Mouse (Mus musculus) hindbrain, embryonic 12.5 days (tissue): ENCODE results near the gene Cox15. TPM values are rescaled to one million over a fixed set of nuclear protein-coding genes. Genes with fewer than 3 reads are reported as not detected.

Experiments used
- ATAC-seq: fragments of 200-750 bp; cut with Nextera tagmentation; 2 replicates; pipeline ENCODE4 v1.8.0; 2017; ENCODE audit warnings: moderate TSS enrichment; ENCODE audit not compliant: low FRiP score
- H3K27ac ChIP-seq: fragments of 300-500 bp; sonication (generic); 2 replicates; pipeline ENCODE4 v1.5.1; 2016; ENCODE audit warnings: mild to moderate bottlenecking
- H3K27me3 ChIP-seq: fragments of 300-500 bp; sonication (generic); 2 replicates; pipeline ENCODE4 v1.6.1; 2016; ENCODE audit warnings: mild to moderate bottlenecking
- H3K36me3 ChIP-seq: fragments of 300-500 bp; sonication (generic); 2 replicates; pipeline ENCODE4 v1.6.1; 2016; ENCODE audit warnings: mild to moderate bottlenecking
- H3K4me1 ChIP-seq: fragments of 300-500 bp; sonication (generic); 2 replicates; pipeline ENCODE4 v1.6.1; 2016
- H3K4me2 ChIP-seq: fragments of 300-500 bp; sonication (generic); replicated peaks from 2 replicates; pipeline ENCODE4 v1.6.1; 2016; ENCODE audit warnings: mild to moderate bottlenecking
- H3K4me3 ChIP-seq: fragments of 300-500 bp; sonication (generic); 2 replicates; pipeline ENCODE4 v1.5.1; 2016; ENCODE audit warnings: mild to moderate bottlenecking
- H3K9ac ChIP-seq: fragments of 300-500 bp; sonication (generic); 2 replicates; pipeline ENCODE4 v1.6.1; 2016; ENCODE audit warnings: mild to moderate bottlenecking, moderate library complexity
- H3K9me3 ChIP-seq: fragments of 300-500 bp; sonication (generic); replicated peaks from 2 replicates; pipeline ENCODE4 v1.6.1; 2016; ENCODE audit warnings: mild to moderate bottlenecking
- WGBS: fragments of 180-500 bp; shearing (Covaris S2); methylation state at CpG from one replicate; pipeline ENCODE4 v1.1.7; 2016; 5-methylcytosine and 5-hydroxymethylcytosine counted together
- polyA plus RNA-seq: library from polyadenylated mRNA; unstranded; fragments of >200 nt; fragmentation: Nextera tagmentation; extraction: Ambion mirVana; gene quantifications from 2 replicates; pipeline ENCODE4 v1.2.1, GENCODE M21; 2016

Cox15 gene
- polyA plus RNA-seq, 1 experiment from 2014 or later, result 13.7 TPM

DNA sequence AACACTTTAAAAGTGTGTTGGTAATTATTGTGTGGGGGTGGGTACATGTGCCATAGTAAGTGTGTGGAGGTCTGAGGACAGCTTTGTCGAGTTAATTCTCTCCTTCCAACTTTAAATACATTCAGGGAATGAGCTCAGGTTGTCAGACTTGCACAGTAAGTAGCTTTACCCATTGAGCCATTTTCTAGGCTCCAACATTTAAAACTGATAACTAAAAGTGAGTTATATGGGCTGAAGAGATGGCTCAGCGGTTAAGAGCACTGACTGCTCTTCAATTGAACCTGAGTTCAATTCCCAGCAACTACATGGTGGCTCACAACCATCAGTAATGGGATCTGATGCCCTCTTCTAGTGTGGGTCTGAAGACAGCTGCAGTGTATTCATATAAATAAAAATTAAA, 1.4 kb upstream of the Cox15 start:
- 83% methylated on average over 2 of the region's 2 CpGs for WGBS
- Histone ChIP-seq H3K36me3 (no peaks in the 10 kb centered on the region), H3K27me3 (no peaks in the 10 kb centered on the region), H3K4me1 (peaks cover 4% of the 10 kb centered on the region), H3K9ac (no peak overlapping the region), H3K4me3 (no peak overlapping the region), H3K9me3 (no peaks in the 10 kb centered on the region), H3K4me2 (no peak overlapping the region), H3K27ac (no peak overlapping the region)
- ATAC-seq, result no peak

DNA sequence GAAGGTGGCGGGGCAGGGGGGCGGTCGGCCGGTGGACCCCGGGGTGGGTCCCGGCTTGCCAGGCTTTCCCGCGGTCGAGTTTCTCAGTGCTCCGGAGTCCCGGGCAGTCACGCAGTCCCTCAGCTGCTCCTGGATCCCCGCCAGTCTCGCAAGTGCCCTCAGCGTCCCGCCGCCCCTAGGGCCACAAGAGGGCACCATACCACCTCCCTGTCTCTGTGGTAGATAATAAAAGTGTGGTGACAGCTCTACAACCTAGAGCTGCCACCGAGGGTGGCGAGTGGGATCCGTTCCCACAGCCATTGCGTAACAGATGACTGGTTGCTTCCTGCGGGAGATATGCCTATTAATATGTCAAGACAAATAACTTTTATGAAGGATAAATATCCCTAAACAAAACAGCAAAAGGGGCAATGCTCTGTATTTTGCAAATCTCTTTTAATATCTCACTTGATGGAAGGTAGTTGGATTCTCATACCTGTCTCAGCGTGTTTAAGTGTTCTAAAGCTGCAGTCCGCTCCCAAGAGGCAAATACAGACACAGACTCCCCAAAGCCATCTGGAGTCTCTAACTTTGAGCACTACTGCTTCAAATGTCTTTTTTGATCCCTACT, 531 bp upstream of the Cox15 start:
- Histone ChIP-seq H3K27me3 (no peaks in the 10 kb centered on the region), H3K9me3 (no peaks in the 10 kb centered on the region), H3K4me2 (peak overlapping the region; percentile 61), H3K36me3 (peaks cover 7% of the 10 kb centered on the region), H3K4me3 (peak overlapping the region; percentile 67), H3K9ac (peak overlapping the region; percentile 66), H3K27ac (peak overlapping the region; percentile 89), H3K4me1 (peaks cover 4% of the 10 kb centered on the region)
- ATAC-seq, result peak; percentile 92
- 1% methylated on average over 24 of the region's 24 CpGs for WGBS

DNA sequence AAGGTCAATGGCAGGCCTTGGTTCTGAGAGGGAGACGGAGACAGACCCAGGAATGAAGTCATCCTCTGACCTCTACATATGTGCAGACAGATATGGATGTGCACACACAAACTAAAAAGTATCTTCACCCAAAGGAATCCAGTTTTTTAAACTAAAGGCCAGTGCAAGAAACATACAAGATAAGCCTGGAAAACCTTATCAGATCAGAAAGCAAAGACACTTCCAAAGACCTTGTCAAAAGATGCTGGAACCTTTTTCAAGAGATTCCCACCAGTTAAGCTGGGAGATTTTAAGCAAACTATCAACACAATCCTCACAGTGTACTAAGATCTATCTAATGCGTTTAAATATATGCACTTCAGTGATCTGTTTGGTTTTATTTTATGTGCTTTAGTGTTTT, 2.8 kb downstream of the Cox15 start:
- ATAC-seq, result no peak
- H3K4me2 ChIP-seq, result no peak overlapping the region
- no peak overlapping the region for H3K4me3 ChIP-seq
- H3K27me3 ChIP-seq, result no peaks in the 10 kb centered on the region
- WGBS, result 95% methylated on average over 2 of the region's 2 CpGs
- no peak overlapping the region for H3K27ac ChIP-seq
- H3K9ac ChIP-seq, result no peak overlapping the region
- H3K4me1 ChIP-seq, result peaks cover 4% of the 10 kb centered on the region
- H3K9me3 ChIP-seq, result no peaks in the 10 kb centered on the region
- H3K36me3 ChIP-seq, result peaks cover 37% of the 10 kb centered on the region

DNA sequence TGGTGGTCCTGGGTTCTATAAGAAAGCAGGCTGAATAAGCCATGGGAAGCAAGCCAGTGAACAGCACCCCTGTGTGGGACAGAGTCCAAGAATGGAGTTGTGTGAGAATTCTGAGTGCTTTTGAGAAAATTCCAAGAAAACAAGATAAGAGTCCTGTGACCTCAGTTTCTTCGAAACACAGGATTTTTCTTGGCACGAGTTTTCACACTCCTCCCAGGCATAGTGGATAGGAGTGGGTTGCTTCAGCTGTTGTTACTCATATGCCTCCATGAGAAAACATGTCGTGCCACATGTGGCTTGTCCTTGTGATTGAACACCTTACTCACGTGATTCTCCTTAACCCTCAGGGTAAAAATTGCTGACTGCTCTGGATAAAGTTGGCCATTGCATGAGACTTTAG, 4.9 kb downstream of the Cox15 start:
- peaks cover 53% of the 10 kb centered on the region for H3K36me3 ChIP-seq
- WGBS, result 95% methylated on average over 4 of the region's 4 CpGs

DNA sequence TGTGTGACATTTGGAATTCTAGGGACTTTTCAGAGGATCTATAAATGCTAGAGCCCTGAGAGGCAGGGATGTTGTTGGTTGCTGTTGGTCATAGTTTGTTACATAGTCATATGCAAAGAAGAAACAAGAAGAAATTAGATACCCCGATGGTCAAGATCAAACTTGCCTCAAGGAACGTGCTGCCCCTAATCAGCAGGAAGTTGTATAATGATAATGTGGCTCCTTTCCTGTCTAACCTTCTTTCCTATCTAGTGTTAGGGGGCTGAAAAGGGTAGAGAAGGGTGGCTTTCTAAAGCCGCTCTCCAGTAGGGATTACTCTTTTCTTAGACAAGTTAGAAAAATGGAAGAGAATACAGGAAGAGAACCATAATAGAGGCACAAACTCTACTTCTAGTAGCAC, 7.1 kb downstream of the Cox15 start:
- Histone ChIP-seq H3K4me1 (no peaks in the 10 kb centered on the region), H3K27me3 (no peaks in the 10 kb centered on the region), H3K9me3 (no peaks in the 10 kb centered on the region), H3K36me3 (peaks cover 70% of the 10 kb centered on the region), H3K9ac (no peak overlapping the region), H3K4me2 (no peak overlapping the region), H3K27ac (no peak overlapping the region), H3K4me3 (no peak overlapping the region)
- no peak for ATAC-seq
- 92% methylated on average over 3 of the region's 3 CpGs for WGBS

More for the DNA sequence above, 4.9 kb downstream of the Cox15 start:
- no peak overlapping the region for H3K9ac ChIP-seq
- ATAC-seq, result no peak
- no peak overlapping the region for H3K27ac ChIP-seq
- H3K4me3 ChIP-seq, result no peak overlapping the region
- H3K27me3 ChIP-seq, result no peaks in the 10 kb centered on the region
- H3K4me2 ChIP-seq, result no peak overlapping the region
- no peaks in the 10 kb centered on the region for H3K9me3 ChIP-seq
- H3K4me1 ChIP-seq, result no peaks in the 10 kb centered on the region

DNA sequence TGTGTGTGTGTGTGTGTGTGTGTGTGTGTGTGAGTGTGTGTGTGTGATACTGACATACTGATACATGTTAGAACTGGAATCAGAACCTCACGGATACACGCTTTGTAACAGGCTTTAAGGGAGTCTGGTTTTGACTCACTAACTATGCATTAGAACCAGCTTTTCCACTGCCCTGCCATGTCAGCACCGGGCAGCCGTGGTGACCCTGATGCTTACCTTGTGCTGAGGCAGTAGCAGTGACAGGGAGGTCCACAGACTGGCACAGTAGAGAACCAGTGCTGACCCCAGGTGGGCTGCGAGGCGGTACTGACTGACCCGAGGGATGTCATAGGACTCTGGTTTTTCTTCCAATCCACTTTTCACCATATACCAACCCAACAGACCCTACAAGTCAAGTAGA, 9.4 kb downstream of the Cox15 start:
- Histone ChIP-seq H3K27me3 (no peaks in the 10 kb centered on the region), H3K4me3 (no peak overlapping the region), H3K27ac (no peak overlapping the region), H3K9me3 (no peaks in the 10 kb centered on the region), H3K4me1 (no peaks in the 10 kb centered on the region), H3K9ac (no peak overlapping the region), H3K36me3 (peaks cover 84% of the 10 kb centered on the region), H3K4me2 (no peak overlapping the region)
- 93% methylated on average over 7 of the region's 7 CpGs for WGBS
- no peak for ATAC-seq

DNA sequence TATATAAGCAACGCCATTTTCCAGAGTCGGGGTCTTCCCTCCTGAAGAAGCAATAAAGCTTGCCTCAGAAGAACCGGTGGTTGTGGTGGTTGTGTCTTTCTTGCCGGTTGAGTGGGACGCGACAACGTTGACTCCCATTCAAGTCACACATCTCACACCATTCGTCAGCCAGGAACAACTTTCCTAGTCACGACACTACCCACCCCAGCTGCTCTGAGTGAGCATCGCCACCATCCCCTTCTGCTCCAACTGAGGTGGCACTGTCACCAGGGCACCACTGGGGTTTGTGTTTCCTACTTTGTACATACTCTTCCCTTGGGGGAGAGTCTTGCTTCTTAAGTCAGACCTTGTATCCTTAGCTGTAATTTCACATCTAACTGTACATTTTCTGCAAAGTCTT, 14.4 kb downstream of the Cox15 start:
- Histone ChIP-seq H3K27me3 (no peaks in the 10 kb centered on the region), H3K36me3 (peaks cover 82% of the 10 kb centered on the region), H3K27ac (no peak overlapping the region), H3K9ac (no peak overlapping the region), H3K4me2 (no peak overlapping the region), H3K9me3 (no peaks in the 10 kb centered on the region), H3K4me3 (no peak overlapping the region), H3K4me1 (no peaks in the 10 kb centered on the region)
- no peak for ATAC-seq
- 95% methylated on average over 10 of the region's 10 CpGs for WGBS

DNA sequence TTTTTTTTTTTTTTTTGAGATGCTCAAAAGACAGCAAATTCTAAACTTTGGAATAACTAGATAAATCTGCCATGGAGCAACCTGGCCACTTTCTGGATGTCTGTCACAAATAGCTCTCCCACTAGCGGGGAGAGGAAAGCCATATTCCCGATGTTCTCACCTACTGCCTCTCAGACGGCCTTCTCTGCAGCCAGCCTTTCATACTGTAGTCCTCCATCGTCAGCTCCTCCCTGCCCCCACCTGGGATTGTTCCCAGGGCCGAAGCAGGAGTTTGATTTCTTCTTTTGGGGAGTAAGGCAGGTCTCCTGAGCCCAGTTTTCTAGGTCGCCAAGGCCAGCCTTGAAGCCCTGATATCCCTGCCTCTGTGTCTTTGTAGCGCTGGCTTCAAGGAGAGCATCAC, 21.6 kb downstream of the Cox15 start:
- peaks cover 35% of the 10 kb centered on the region for H3K36me3 ChIP-seq

DNA sequence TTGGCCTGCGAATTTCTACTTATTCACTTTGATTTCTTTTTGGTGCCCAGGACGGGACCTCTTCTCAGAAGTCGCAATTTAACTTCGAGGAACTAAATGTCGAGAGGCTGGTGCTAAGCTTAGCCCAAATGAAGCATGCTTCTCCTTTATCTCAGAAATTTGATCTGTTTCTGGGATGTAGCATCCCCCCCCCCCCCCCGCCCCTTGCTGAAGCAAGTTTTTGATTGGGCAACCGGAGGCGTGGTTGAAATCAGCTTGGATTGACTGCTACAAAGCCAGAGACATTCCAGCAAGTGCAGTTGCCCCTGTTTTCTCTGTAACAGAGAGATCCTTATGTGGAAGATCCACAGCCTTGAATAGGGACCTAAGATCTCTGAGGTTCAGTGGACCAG, 22.8 kb downstream of the Cox15 start:
- Histone ChIP-seq H3K4me3 (peak overlapping the region; percentile 24), H3K4me2 (peak overlapping the region; percentile 47), H3K27me3 (no peaks in the 10 kb centered on the region), H3K9ac (no peak overlapping the region), H3K36me3 (peaks cover 39% of the 10 kb centered on the region), H3K27ac (no peak overlapping the region), H3K4me1 (peaks cover 8% of the 10 kb centered on the region), H3K9me3 (no peaks in the 10 kb centered on the region)
- WGBS, result 25% methylated on average over 8 of the region's 8 CpGs
- ATAC-seq, result no peak

More for the DNA sequence above, 21.6 kb downstream of the Cox15 start:
- H3K4me2 ChIP-seq, result no peak overlapping the region
- no peak for ATAC-seq
- no peak overlapping the region for H3K27ac ChIP-seq
- no peak overlapping the region for H3K4me3 ChIP-seq
- H3K27me3 ChIP-seq, result no peaks in the 10 kb centered on the region
- 56% methylated on average over 7 of the region's 7 CpGs for WGBS
- H3K9me3 ChIP-seq, result no peaks in the 10 kb centered on the region
- H3K9ac ChIP-seq, result no peak overlapping the region
- H3K4me1 ChIP-seq, result peaks cover 8% of the 10 kb centered on the region

DNA sequence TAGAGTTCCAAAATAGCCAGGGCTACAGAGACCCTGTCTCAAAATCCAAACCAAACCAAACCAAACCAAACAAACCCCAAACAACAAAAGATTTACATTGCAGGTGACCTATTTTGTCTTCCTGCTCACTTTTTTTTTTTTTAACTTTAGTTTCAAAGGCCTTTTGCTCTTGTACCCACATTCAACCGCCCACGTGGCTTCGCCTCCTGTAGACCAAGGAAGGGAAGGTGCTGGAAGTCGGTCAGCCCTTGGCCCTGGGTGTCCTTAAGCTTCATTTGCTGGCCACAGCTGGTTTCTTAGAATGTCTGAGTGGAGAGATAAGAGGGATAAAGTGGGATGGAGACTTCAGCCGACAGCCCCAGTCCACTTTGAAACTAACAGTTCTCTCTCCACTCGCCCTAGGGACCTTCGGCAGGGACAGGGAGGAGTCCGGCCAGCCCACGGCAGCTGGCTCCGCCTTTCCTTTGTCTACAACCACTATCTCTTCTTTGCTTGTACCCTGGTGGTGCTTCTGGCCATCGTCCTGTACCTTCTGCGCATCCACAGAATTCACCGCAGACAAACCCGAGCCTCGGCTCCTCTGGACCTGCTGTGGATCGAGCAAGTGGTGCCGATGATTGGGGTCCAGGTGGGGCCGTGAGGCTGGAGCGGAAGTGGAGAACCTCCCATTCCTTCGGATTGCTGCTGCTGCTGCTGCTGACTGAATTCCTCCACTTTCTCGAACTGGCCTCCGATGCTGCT, 23.3 kb downstream of the Cox15 start:
- peak overlapping the region; percentile 52; the same call in 1 of the 2 replicates for H3K27ac ChIP-seq
- no peak for ATAC-seq
- peak overlapping the region; percentile 47 for H3K4me2 ChIP-seq

DNA sequence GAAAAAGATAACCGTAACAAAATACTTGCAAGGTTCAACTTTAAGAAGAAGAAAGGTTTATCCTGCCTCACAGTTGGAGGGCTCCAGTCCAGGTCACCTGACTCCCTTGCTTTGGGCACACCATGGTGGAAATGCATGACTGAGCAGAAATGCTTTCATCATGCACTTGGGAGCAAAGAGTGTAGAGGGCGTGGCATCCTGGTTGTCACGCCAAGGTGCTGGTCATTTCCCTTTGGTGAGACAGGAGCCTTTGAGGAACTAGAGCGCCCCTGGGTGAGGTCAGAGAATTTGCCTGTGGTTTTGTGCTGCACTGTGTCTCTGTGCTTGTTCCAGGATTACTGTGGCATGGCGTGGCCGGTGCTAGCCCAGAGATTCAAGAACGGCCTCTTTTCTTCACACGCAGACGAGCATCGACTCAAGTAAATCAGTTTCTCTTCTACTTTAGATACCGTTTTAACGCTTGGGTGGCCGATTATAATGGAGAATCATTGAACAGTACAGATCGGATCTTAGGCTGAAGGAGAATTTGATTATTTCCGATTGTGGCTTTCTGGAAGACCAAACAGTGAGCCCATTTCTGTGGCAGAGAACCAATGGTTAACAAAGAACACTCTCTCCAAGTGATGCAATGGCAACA, 26.2 kb downstream of the Cox15 start:
- Histone ChIP-seq H3K4me3 (no peak overlapping the region), H3K27me3 (no peaks in the 10 kb centered on the region), H3K9me3 (no peaks in the 10 kb centered on the region), H3K4me1 (peaks cover 11% of the 10 kb centered on the region), H3K27ac (no peak overlapping the region), H3K9ac (no peak overlapping the region), H3K4me2 (no peak overlapping the region), H3K36me3 (peaks cover 41% of the 10 kb centered on the region)
- WGBS, result 77% methylated on average over 15 of the region's 15 CpGs
- no peak for ATAC-seq

More for the DNA sequence above, 23.3 kb downstream of the Cox15 start:
- Histone ChIP-seq H3K4me3 (peak overlapping the region; percentile 24), H3K36me3 (peaks cover 39% of the 10 kb centered on the region), H3K9me3 (no peaks in the 10 kb centered on the region), H3K4me1 (peaks cover 8% of the 10 kb centered on the region), H3K27me3 (no peaks in the 10 kb centered on the region), H3K9ac (0 out of 2 replicates have a peak overlapping the region, but pooled peaks have one; percentile 15)
- WGBS, result 45% methylated on average over 22 of the region's 22 CpGs

DNA sequence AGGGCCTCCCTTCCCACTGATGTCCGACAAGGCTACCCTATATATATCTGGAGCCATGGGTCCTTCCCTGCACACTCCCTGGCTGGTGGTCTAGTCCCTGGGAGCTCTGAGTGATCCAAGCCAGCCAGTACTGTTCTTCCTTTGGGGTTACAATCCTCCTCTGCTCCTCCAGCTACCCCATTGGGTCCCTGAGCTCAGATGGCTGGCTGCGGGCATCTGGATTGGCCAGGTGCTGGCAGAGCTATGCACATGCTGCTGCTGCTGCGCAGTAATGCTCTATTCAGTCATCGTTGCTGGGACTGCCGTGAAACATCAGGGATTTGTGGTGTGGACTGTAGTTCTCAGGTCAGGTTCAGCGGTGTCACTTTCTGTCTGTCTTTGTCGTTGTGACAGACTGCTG, 28.0 kb downstream of the Cox15 start:
- peaks cover 45% of the 10 kb centered on the region for H3K36me3 ChIP-seq
- no peaks in the 10 kb centered on the region for H3K9me3 ChIP-seq
- H3K9ac ChIP-seq, result no peak overlapping the region
- H3K27ac ChIP-seq, result no peak overlapping the region
- H3K4me3 ChIP-seq, result no peak overlapping the region
- no peak for ATAC-seq
- H3K4me1 ChIP-seq, result peaks cover 7% of the 10 kb centered on the region; the same call in 1 of the 2 replicates
- H3K27me3 ChIP-seq, result no peaks in the 10 kb centered on the region
- 87% methylated on average over 7 of the region's 7 CpGs for WGBS
- no peak overlapping the region for H3K4me2 ChIP-seq
